Mouse (Mus musculus) hindbrain, embryonic 16.5 days (tissue): ENCODE measurements at regions not wholly inside any gene's neighbourhood (a gene's known extent, or its start where the extent isn't known, plus 50 kb on each side); places are given as distances from the start of the nearest gene placed in this dataset.
A peak's percentile ranks its signal among the peaks of the same experiment; 100 is the strongest.

Experiments
- ATAC-seq: fragments of 200-750 bp; cut with Nextera tagmentation; 2 replicates; pipeline ENCODE4 v1.8.0; 2017; ENCODE audit warnings: moderate TSS enrichment, moderate library complexity
- H3K27ac ChIP-seq: fragments of 300-500 bp; sonication (generic); 2 replicates; pipeline ENCODE4 v1.5.1; 2014; ENCODE audit warnings: low read depth, mild to moderate bottlenecking, control low read depth, low read length, moderate library complexity
- H3K27me3 ChIP-seq: fragments of 300-500 bp; sonication (generic); replicated peaks from 2 replicates; pipeline ENCODE4 v1.6.1; 2014; ENCODE audit warnings: low read length; ENCODE audit not compliant: control insufficient read depth, insufficient read depth
- H3K36me3 ChIP-seq: fragments of 300-500 bp; sonication (generic); 2 replicates; pipeline ENCODE4 v1.6.1; 2014; ENCODE audit warnings: mild to moderate bottlenecking, low read length, moderate library complexity, mixed read lengths; ENCODE audit not compliant: control insufficient read depth, insufficient read depth
- H3K4me1 ChIP-seq: fragments of 300-500 bp; sonication (generic); 2 replicates; pipeline ENCODE4 v1.6.1; 2014; ENCODE audit warnings: low read depth, low read length; ENCODE audit not compliant: control insufficient read depth, insufficient read depth
- H3K4me2 ChIP-seq: fragments of 300-500 bp; sonication (generic); 2 replicates; pipeline ENCODE4 v1.6.1; 2014; ENCODE audit warnings: mild to moderate bottlenecking, low read length, control low read depth, moderate library complexity
- H3K4me3 ChIP-seq: fragments of 300-500 bp; sonication (generic); 2 replicates; pipeline ENCODE4 v1.5.1; 2014; ENCODE audit warnings: mild to moderate bottlenecking, low read length, control low read depth, moderate library complexity
- H3K9ac ChIP-seq: fragments of 300-500 bp; sonication (generic); 2 replicates; pipeline ENCODE4 v1.6.1; 2014; ENCODE audit warnings: low read depth, mild to moderate bottlenecking, control low read depth, low read length, moderate library complexity
- H3K9me3 ChIP-seq: fragments of 300-500 bp; sonication (generic); 2 replicates; pipeline ENCODE4 v1.6.1; 2014; ENCODE audit warnings: mild to moderate bottlenecking, low read length, moderate library complexity; ENCODE audit not compliant: control insufficient read depth
- WGBS: fragments of 180-500 bp; shearing (Covaris S2); extraction: QIAGEN DNeasy Blood & Tissue Kit; methylation state at CpG from one replicate; pipeline ENCODE4 v1.1.7; 2014; 5-methylcytosine and 5-hydroxymethylcytosine counted together

GRCm38 (mm10) chr7:121589088-121589605, 117.9 kb downstream of the Usp31 start:
- H3K4me2 ChIP-seq, result no peak overlapping the region
- WGBS, result 39% methylated on average over 11 of the region's 11 CpGs
- H3K27me3 ChIP-seq, result no peaks in the 10 kb centered on the region
- no peak overlapping the region for H3K27ac ChIP-seq
- H3K9me3 ChIP-seq, result no peaks in the 10 kb centered on the region
- H3K4me3 ChIP-seq, result no peak overlapping the region
- H3K4me1 ChIP-seq, result peaks cover 4% of the 10 kb centered on the region; the same call in 1 of the 2 replicates
- H3K36me3 ChIP-seq, result no peaks in the 10 kb centered on the region
- peak; percentile 64 for ATAC-seq
- no peak overlapping the region for H3K9ac ChIP-seq

DNA sequence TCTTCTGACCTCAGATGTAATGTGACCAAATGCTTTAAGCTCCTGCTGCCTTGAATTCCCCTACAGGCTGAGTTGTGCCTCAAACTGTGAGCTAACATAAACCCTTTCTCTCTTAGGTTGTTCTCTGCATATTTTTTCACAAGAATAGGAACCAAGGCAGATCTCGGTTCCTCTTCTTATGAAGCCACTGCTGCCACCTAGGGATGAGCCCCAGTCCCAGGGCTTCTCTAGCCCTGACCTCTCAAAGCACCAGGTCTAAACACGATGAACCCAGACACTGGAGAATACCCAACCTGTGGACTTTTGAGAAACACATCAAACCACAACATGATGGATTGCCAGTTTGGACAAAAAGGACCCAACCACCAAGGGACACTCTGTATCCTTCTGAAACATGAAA, 119.3 kb downstream of the Usp31 start:
- no peak overlapping the region for H3K27ac ChIP-seq
- H3K4me2 ChIP-seq, result no peak overlapping the region
- H3K27me3 ChIP-seq, result no peaks in the 10 kb centered on the region
- ATAC-seq, result no peak
- H3K9ac ChIP-seq, result no peak overlapping the region
- peaks cover 4% of the 10 kb centered on the region; the same call in 1 of the 2 replicates for H3K4me1 ChIP-seq
- H3K9me3 ChIP-seq, result no peaks in the 10 kb centered on the region
- H3K4me3 ChIP-seq, result no peak overlapping the region
- H3K36me3 ChIP-seq, result no peaks in the 10 kb centered on the region
- 70% methylated on average over 2 of the region's 2 CpGs for whole genome bisulfite sequencing

DNA sequence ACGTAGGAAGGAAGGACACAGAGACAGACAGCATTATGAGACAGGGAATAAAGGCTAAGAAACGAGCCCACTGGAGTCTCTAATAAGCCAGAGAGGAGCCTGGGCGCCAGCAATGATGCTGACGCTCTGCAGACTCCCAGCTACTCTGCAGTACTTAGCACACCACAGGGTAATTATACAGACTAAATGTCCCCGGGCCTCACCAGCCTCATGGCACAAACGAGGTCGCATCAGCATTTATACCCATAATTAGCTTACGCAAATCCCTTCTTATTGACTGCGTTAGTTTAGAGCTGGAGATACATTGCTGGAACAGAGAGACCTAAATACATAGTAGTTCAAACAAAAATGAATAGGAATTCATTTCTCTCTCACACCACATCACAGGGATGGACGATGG, 121.3 kb downstream of the Usp31 start:
- no peaks in the 10 kb centered on the region for H3K36me3 ChIP-seq
- ATAC-seq, result 0 out of 2 replicates have a peak, but pooled peaks have one; percentile 37
- no peaks in the 10 kb centered on the region for H3K9me3 ChIP-seq
- no peak overlapping the region for H3K4me2 ChIP-seq
- 58% methylated on average over 10 of the region's 10 CpGs for WGBS
- H3K27ac ChIP-seq, result no peak overlapping the region
- no peak overlapping the region for H3K4me3 ChIP-seq
- H3K4me1 ChIP-seq, result peaks cover 4% of the 10 kb centered on the region; the same call in 1 of the 2 replicates
- H3K27me3 ChIP-seq, result no peaks in the 10 kb centered on the region
- H3K9ac ChIP-seq, result no peak overlapping the region

DNA sequence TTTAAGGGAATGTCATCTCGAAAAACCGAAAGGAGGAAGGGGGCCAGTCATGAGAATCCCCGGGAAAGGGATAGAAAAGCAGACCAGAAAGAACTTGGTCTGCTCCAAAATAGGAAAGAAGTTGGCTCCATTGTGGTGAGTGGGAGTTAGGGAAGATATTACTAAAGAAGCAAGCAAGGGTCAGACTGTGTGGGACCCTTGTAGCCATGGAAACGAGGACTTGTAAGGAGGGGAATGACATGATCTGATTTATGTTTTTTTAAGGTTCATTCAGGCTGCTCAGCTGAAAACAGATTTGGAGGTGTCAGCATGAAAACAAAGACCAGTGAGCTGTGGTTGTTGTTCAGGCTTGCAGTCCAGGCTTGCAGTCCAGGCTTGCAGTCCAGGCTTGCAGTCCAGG, 127.6 kb downstream of the Usp31 start:
- Histone ChIP-seq H3K4me3 (no peak overlapping the region), H3K27me3 (no peaks in the 10 kb centered on the region), H3K4me2 (no peak overlapping the region), H3K4me1 (no peaks in the 10 kb centered on the region), H3K27ac (no peak overlapping the region), H3K9ac (no peak overlapping the region), H3K36me3 (no peaks in the 10 kb centered on the region), H3K9me3 (no peaks in the 10 kb centered on the region)
- ATAC-seq, result 0 out of 2 replicates have a peak, but pooled peaks have one; percentile 42
- WGBS, result 8% methylated on average over 4 of the region's 4 CpGs

- 72% methylated on average over 5 of the region's 5 CpGs for WGBS
- no peak overlapping the region for H3K27ac ChIP-seq
- no peak for ATAC-seq
- no peak overlapping the region for H3K4me2 ChIP-seq
- H3K4me3 ChIP-seq, result no peak overlapping the region
- H3K36me3 ChIP-seq, result no peaks in the 10 kb centered on the region
- no peak overlapping the region for H3K9ac ChIP-seq
- H3K9me3 ChIP-seq, result no peaks in the 10 kb centered on the region
- no peaks in the 10 kb centered on the region for H3K27me3 ChIP-seq
- H3K4me1 ChIP-seq, result no peaks in the 10 kb centered on the region
Observed at GRCm38 (mm10) chr7:121572681-121573335, 134.2 kb downstream of the Usp31 start.

DNA sequence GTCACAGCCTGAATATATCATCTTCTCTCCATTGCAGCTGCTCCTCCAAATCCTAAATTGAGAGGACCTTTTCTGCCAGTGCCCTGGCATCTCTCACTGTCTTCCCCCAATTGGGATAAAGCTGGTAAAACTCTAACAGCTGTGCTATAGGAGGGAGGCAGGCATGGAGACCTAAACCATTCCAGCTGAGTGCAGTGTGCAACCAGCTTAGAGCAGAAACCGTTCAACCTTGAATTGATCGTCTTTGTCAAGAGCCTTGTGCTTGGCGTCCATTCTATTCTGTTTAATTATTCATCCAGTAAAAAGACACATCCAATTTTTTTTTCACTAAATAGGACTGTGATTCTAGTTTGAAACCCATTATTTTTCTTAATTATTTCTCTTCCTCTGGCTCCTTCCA, 135.3 kb downstream of the Usp31 start:
- Histone ChIP-seq H3K4me2 (no peak overlapping the region), H3K36me3 (no peaks in the 10 kb centered on the region), H3K27ac (no peak overlapping the region), H3K9ac (no peak overlapping the region), H3K4me3 (no peak overlapping the region), H3K27me3 (no peaks in the 10 kb centered on the region), H3K4me1 (no peaks in the 10 kb centered on the region), H3K9me3 (no peaks in the 10 kb centered on the region)
- 13% methylated on average over 3 of the region's 3 CpGs for WGBS
- peak; percentile 71; the same call in 1 of the 2 replicates for ATAC-seq

DNA sequence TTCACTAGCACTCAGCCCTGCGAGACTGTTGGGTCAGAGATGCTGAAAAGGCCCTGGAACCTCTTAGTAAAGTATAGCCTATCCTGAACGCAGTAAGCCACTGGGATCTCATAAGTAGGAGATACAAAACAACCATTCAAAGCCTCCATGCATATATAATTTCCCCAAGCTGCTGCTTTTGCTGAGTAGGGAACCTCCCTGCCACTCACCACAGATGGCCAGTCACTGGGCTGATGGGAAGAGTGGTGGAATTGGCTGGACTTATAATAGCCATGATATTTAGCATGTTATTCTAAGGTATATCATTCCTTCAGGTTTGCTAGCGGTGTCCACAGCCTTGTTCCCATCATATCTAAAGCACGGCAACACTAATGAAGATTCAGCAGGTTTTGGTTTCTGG, 135.8 kb downstream of the Usp31 start:
- Histone ChIP-seq H3K4me3 (no peak overlapping the region), H3K27me3 (no peaks in the 10 kb centered on the region), H3K4me2 (no peak overlapping the region), H3K9ac (no peak overlapping the region), H3K36me3 (no peaks in the 10 kb centered on the region), H3K4me1 (no peaks in the 10 kb centered on the region), H3K27ac (no peak overlapping the region), H3K9me3 (no peaks in the 10 kb centered on the region)
- 68% methylated on average over 4 of the region's 4 CpGs for WGBS
- ATAC-seq, result peak; percentile 9; the same call in 1 of the 2 replicates

GRCm38 (mm10) chr7:121569248-121569647, 137.8 kb downstream of the Usp31 start:
- H3K36me3 ChIP-seq, result no peaks in the 10 kb centered on the region
- no peak overlapping the region for H3K27ac ChIP-seq
- no peaks in the 10 kb centered on the region for H3K27me3 ChIP-seq
- no peaks in the 10 kb centered on the region for H3K9me3 ChIP-seq
- H3K9ac ChIP-seq, result no peak overlapping the region
- no peak for ATAC-seq
- H3K4me3 ChIP-seq, result no peak overlapping the region
- no peaks in the 10 kb centered on the region for H3K4me1 ChIP-seq
- H3K4me2 ChIP-seq, result no peak overlapping the region
- WGBS, result 86% methylated on average over 7 of the region's 7 CpGs

- Histone ChIP-seq H3K9ac (no peak overlapping the region), H3K27ac (no peak overlapping the region), H3K9me3 (no peaks in the 10 kb centered on the region), H3K4me2 (no peak overlapping the region), H3K27me3 (no peaks in the 10 kb centered on the region), H3K4me3 (no peak overlapping the region), H3K4me1 (no peaks in the 10 kb centered on the region), H3K36me3 (no peaks in the 10 kb centered on the region)
- WGBS, result 71% methylated on average over 2 of the region's 2 CpGs
- no peak for ATAC-seq
Observed at GRCm38 (mm10) chr7:121568064-121568463, 139.0 kb downstream of the Usp31 start.
